Mouse (Mus musculus) mesoderm, embryonic 11.5 days (tissue): ENCODE measurements around the gene 3110009E18Rik.

Source experiments
- DNase-seq: peaks from one replicate; pipeline ENCODE4 v3.0.0-alpha.2; 2012; ENCODE audit warnings: low read depth, low spot score

3110009E18Rik gene

DNA sequence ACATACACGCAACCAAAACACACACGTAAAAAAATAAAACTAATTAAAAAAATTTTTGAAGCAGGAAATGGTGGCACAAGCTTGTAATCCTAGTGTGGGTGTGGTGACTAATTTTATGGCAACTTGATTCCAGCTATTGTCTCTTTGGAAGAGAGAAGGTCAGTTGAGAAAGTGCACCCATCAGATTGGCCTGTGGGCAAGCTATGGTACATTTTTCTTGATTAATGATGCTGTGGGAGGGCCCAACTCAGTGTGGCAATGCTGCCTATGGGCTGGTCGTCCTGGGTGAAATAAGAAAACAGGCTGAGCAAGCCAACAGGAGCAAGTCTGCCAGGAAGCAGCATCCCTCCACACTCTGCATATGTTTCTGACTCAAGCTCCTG is 19.8 kb upstream of the 3110009E18Rik start:
- no peak for DNase-seq

DNA sequence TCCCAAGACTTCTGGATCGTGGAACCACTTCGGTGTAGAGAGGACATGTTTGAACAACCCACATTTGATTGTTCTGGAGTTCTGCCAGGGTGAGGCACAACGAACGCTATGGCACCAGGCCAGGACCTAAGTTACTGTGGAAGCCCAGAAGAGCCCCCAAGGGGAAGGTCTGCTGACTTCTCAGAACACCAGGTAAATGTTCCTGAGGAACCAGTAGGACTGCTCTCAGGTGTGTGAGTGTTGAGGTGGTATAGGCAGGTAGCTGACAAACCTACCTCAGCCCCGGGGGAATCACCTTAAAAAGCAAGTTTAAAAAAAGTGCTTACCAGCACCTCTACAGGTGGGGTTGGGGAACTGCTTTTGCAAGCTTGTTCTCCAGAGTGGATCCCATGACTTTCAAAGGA is 15.4 kb upstream of the 3110009E18Rik start:
- no peak for DNase-seq

DNA sequence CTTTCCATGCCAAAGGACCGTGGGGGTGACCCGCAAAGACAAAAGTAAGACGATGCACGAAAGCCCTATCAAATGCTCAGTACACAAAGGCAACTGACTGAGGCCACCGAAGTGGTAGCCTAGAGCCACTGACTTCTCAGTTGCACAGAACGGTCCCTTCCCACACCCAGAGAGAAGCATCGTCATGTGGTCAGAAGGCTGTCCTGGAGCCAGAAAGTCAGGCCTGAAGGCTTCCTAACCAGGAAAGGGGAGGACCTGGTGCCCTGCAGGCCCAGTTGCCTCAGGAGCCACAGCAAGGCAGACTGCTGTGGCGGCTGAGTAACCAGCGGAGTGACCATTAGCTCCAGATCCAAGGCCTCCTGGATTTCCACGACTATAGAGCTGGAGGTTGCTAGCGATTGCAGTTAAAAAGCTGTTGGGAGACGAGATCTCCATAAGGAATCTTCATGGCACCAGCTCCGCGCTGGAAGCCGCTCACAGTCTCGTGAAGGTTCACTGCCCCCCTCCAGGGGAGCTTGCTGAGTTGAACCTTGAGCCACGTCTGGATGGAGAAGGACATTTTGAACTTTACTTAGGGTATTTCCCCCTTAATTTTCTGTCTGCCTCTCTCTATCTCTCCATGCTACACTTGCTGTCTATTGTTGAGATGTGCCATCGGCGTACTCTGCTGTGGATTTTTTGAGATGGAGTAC is 11.1 kb upstream of the 3110009E18Rik start:
- no peak for DNase-seq

DNA sequence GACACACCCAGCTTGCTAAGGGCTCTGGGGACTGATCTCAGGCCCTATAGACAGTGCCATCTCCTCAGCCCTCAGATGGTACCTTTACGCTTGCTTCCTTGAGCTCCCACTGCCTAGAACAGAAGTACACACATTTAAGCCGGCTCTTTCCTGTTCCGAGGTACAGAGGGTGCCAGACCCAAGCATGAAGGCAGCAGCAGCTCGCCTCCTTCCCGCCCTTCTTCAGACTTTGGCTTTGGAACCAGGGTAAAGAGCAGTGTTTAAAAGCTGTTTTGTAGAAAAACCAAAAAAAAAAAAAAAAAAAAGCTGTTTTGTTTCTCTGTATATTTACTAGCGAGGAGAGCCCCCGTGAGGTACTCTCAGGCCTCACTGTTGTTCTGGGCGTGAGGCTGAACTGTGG is 9.2 kb upstream of the 3110009E18Rik start:
- DNase-seq = no peak

DNA sequence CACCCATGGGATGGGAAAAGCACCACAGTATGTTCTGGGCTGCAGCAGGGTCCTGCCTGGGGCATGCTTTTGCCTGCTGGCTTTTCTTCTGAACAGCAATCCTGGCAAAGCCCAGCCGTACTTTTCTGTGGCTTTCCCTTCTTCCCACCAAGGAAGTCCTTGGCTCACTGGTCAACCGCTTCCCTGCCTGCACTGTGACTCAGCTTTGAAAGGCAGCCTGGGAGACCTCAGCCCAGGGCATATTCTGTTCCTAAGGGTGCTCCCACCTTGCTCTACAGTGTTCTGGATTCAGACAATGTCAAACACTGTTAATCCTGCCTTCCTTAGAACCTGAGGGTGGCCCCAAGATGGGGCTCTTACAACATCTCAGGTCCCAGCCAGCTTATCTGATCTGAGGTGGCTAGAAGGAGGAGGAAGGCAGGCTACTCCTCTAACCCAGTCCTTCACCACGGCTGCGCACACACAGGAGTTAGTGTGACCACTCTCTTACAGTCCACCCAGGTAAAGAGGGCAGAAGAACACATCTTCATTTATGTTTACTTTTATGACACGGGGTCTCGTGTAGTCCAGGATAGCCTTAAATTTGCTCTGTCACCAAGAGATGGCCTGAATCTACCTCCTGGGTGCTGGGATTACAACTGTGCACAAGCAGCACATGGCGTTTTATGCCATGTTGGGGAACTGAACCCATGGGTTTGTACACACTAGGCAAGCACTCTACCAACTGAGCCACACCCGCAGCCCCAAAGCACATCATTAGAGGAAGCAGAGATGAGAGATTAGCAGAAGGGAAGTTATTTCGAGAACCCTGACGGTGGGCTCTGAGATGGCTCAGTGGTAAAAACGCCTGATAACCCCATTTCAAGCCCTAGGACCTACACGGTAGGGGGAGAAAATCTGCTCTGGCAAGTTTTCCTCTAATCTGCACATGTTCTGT is 8.5 kb upstream of the 3110009E18Rik start:
- DNase-seq = no peak

DNA sequence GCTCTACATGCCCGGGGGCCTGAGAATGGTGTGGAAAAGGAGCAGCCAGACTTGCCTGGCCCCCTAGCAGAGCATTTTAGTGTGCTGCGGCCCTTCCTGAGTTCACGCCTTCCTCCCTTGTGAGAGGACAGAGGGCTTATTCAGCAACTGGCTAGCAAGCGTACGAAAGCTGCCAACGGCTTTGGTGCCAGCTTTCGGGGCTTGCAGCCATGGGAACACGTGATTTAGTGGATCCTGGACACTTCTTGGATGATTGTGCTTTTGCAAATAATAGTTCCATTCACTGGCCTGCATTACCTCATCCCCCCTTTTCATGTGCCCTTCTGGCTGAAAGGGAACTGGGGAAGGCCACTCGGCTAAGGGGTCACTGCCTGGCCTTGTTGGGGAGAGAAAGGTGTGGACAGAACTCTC is 5.3 kb upstream of the 3110009E18Rik start:
- DNase-seq = peak; percentile 42

DNA sequence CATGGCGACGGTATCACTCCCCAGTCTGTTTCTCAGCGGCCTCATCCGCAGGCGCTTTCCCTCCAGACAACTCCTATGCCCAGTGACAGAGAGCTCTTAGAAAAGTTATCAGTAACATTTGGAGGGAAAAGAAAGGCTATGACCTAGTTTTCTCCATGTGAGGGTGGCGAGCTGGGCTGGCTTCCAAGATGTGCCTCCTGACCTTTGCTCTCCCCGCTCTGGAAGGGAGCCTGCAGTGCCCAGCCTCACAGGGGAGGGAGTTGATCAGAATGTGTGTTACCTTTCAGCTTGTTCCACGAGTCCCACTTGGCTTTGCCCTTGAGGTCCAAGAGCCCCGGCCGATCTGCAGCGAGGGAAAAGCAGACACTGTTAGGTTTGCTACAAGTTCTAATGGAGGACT is 4.9 kb upstream of the 3110009E18Rik start:
- DNase-seq = no peak

DNA sequence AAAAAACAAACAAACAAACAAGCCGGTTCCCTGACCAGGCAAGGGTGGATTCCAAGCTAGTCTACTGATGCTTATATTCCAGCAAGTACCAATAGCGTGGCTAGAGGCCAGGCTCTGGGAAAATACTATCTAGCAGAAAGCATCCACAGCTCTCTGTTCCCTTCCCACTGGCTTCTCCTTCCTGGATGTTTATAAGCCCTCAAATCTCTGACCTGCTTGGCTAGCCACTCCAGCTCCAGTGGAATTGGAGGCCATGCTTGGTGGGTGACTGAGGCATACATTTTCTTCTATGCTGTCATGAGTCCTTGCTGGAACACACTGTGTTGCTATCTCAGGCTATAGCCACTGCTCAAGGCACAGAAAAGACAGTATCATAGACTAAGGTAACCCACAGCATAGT is 2.1 kb upstream of the 3110009E18Rik start:
- no peak for DNase-seq

DNA sequence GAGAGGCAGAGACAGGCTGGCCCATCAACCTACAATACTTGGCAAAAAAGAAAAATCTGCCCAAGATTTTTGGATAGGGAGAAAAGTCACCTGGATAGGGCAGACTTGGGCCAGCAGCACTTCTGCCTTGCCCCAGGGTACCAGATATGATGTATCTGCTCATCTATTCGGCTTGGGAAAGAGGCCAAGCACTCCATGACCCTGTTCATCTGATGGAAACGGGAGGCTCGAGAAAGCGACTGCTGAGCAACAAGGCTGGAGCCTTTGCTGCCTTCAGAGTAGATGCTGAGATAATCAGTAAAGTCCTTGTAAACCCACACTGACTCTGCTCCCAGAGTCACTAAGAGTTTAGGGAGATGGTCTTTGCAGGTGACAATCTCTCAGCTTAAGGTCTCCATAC is 1.6 kb upstream of the 3110009E18Rik start:
- no peak for DNase-seq

DNA sequence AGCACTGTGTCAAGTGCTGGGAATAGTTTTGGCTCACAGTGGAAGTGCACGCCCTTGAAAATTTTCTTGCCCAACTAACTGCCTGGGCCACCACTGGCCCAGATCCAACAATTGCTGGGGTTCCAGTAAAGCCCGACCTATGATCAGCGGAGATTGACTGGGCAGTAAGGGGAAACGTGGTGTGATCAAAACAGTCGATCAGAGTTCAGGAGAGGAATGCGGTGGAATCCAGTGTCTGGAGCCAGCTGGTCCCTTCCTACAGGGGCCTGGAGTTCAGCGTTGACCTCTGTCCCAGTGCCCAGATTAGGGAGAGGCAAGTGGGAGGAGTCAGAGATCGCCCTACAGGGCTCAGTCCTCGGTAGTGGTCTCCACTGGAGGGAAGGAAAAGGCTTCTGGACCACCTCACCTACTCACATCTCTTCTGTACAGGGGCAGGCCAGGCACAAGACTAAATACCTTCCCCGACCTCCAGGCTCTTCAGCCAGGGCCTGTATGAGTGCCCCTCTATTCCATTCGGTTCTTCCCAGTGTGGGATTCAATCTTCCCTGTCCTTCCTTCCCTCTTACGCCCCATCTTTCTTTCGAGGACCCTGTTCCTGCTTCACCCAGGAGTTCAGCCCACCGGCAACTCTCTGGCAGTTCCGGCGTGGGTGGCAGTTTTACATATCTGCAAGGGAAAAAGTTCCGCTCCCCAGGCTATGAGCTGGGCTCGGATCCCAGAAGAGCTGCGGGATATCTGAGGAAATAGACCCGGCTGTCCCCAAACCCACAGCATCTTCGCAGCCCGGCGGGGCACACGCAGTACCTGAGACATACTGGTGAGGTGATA is 632 bp upstream of the 3110009E18Rik start:
- DNase-seq = peak; percentile 52

DNA sequence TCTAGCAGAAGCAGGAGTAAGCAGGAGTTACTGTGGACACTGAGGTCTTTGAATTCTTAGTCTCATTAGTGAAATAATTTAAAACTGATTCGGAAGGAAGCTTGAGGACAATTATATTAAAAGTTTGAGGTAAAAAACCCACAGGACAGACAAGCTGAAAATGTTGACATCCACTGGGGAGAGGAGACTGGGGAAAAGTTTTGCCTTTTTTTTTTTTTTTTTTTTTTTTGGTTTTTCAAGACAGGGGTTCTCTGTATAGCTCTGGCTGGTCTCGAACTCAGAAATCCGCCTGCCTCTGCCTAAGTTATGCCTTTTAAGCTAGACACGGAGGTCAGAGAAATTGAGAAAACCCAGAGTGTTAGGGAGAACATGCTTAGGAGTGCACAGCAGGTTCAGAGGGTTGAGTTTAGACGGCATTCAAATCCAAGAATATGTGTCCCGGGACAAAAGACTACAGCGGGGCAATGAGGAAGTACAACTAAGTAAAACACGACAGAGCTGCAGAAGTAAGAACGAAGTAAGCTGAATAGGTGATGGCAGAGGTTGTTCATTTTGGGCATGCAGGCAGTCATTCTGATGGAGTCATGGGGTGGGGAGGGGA is 1.0 kb downstream of the 3110009E18Rik start:
- DNase-seq = no peak

DNA sequence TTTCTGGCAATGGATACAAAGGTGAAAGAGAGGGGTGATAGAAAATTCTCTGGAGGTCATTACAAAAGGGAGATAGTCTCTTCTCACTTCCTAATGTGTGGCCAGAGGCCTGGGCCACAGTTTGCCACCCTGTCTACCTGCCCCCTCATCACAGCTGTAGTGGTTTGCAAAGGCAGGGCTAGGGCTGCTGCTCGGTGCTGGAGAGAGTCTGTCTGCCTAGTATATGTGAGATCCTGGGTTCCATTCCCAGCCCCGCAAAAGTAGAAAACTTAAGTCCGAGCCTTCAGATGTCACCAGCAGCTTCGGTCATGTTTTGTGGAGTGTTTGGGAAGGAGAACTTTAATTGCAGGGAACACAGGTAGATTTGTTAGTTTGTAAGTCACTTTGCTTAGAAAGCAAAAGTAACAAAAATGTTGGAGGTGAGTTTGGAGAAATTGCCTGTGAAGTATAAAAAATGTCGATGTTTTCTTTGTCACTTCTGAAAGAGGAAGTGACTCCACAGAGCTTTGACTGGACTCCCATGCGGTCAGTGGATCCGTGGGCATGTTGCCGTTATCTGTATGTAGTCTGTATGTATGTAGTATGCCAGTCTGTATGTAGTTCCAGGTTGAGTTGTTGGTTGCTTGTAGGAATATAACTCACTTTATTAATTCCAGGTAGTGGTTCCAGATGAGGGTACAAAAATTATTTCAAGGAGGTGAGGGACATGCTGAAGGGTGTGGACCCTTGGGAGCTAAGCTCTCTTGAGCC is 1.8 kb downstream of the 3110009E18Rik start:
- DNase-seq = no peak

DNA sequence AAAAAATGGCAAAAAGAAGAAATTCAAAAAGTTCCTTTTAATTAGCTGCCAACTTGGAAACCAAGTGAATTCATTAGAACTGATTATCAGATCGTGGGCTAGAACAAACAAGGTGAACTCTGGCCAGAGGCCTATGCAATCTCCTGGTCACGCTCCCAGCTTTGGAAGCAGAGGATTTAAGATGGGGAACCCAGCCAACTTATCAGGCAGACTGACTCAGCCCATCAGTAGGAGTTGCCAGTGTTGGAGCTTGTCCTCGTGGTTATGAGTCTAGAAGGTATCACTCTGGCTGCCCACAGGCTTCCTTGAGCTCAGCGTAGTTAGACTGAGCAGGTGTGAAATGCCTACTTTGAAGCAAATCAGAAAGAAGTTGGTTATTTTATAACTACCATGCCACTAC is 3.9 kb downstream of the 3110009E18Rik start:
- no peak for DNase-seq

DNA sequence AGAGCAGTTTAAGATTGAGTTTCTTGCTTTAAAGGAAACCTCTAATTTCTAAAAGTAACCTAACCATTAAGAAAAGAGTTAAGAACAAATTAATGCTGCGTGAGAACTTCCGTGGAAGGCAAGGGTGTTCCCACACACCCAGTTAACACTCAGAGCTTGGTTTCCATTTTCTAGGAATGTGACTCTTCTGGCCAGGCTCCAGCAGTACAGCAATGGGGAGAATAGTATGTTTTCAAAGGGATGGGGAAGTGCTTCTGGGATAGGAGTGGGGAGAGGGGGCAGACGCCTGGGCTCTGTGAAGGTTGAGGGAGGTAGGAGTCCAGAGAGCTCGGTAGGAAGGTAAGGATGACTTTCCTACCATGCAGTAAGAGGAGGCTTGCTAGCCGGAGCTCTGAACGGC is 4.5 kb downstream of the 3110009E18Rik start:
- DNase-seq = no peak

DNA sequence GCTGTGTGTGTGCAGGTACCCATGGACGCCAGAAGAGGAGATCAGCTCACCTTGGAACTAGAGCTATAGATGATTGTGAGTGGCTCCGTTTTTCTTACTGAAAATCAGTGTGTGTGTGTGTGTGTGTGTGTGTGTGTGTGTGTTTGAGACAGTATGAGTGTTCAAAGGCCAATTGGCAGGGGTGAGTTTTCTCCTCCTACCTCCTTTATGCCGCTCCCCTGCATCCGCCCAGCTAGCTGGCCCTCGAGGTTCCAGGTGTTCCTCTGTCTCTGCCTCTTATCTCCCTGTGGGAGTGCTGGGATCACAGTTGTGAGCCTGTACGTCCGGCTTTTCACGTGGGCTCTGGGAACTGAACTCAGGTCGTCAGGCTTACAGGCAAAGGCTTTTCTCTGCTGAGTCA is 5.3 kb downstream of the 3110009E18Rik start:
- no peak for DNase-seq

DNA sequence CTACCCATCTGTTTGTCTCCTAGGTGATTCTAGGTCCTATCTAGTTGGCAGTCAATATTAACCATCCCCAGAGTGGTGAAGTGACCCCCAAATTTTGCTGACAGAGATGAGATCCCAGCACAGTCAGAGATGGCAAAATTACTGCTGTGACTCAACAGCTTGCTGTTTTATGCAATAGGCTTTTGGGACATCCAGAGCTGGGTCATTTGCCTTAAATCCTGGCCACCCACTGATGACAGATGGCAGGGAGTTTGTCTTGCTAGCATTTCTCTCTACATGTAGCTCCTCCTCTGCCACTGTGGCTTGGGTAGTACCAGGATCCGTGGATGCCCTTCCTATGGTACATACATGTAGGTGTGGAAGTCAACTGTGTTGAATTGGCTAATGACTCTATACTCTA is 11.4 kb downstream of the 3110009E18Rik start:
- no peak for DNase-seq

DNA sequence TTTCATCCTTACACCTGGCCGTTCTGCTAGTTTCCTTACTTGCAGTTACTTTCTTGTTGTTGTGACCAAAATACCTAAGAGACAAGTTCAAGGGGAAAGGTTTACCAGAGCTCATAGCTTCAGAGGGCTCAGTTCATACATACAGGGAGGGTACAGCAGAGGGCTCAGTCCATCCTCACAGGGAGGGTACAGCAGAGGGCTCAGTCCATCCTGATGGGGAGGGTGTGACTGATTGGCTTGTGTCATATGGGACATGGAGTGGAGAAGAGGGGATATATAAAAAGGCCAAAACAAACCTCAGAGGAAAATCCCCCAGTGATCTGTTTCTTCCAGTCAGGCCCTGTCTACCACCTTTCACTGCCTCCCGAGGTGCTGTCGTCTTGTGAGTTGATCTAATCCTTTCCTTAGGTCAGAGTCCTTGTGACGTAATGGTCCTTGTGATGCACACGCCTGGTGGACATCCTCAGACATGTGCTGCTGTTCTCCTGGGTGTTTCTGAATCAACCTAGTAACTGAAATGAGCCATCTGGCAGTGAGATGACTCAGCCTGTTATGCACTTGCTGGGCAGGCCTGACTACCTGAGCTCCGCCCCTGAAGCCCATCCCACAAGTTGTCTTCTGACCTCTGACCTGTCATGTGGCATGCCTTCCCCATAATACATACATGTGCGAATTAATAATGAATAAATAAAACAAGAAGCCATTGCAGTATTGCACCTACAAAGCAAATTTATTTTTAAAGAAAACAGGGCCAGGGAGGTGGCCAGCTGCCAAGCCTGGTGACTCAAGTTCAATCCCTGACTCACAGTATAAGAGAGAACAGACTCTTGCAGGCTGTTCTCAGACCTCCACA is 15.2 kb downstream of the 3110009E18Rik start:
- DNase-seq = no peak

DNA sequence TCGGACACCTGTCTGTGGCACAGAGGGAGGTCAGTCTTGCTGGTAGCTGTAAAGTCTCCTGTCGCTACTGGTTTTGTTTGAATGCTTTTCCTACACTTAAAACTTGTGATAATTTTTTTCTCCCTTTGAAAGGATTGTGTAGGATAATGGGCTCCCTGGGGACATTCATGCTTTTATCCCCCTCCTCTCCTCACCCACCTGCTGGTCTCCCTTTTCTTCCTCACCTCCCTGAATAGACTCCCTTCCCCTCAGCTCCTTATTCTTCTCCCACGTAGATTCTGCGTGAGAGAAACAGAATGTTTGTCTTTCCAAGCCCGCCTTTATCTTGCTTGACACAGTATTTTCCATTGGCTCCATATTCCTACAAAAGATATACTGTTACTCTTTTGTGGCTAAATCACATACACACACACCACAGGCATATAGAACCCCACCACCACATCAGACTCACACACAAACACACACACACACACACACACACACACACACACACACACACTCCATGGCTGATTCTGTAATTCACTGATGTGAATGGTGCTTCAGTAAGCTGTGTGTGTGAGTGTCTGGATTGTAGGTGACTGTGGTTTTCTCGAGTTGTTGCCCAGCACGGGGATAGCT is 18.0 kb downstream of the 3110009E18Rik start:
- no peak for DNase-seq

DNA sequence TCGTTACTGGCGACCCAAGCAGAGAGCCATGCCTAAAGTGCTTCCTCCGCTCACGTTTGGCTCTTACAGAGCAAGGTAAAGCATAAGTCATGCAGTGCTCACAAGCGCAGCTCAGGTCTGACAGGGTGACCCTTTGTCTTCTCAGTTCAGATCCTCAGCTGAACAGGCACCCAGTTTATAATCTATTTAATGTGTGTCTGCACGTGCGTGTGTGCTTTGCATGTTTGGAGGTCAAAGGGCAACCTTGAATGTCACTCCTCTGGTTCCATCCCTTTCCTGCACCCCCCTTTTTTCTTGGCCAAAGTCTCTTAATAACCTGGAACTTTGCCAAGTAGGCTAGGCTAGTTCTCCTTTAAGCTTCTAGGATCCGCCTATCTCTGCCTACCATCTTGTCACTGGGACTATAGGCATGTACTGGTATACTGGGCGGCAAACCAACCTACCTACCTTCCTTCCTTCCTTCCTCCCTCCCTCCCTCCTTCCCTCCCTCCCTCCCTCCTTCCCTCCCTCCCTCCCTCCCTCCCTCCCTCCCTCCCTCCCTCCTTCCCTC is 19.2 kb downstream of the 3110009E18Rik start:
- DNase-seq = no peak
